Mouse (Mus musculus) cerebellum, adult 2 months (tissue): ENCODE data around the gene Kifc5b.

Experiments used
- CTCF ChIP-seq: fragments of 200-500 bp; IDR thresholded peaks from 2 replicates; pipeline ENCODE4 v1.5.1; 2011; ENCODE audit warnings: low read depth, mild to moderate bottlenecking, control low read depth, low read length, moderate library complexity, borderline replicate concordance; ENCODE audit not compliant: insufficient read depth
- POLR2A ChIP-seq: fragments of 200-500 bp; IDR thresholded peaks from 2 replicates; pipeline ENCODE4 v1.6.1; 2011; ENCODE audit warnings: low read length, control low read depth, borderline replicate concordance; ENCODE audit not compliant: insufficient read depth

DNA sequence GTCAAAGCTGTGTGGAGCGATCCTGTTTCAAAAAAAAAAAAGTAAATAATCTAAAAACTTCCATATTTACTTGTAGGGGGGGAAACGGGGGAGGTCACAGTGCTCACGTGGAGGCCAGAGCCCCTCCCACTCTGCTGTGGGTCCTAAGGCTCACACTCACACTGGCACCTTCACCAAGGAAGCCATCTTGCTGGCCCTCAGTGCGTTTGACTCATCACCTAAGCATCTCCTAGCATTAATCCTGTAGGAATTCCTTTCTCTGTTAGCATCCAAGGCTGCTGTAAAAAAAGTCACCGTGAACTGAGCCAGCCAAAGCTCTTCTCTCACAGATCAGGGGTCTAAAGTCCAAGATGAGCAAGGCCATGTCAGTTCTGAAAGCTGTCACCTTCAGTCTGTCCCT is 39.4 kb downstream of the Kifc5b start:
- TF ChIP-seq POLR2A (no peak), CTCF (no peak)
